Mouse (Mus musculus) bone marrow, adult 2 months (tissue): Measurements from ENCODE around the gene Gna11. TPM values are rescaled to one million over a fixed set of nuclear protein-coding genes. Genes with fewer than 3 reads are reported as not detected.

Experiments used
- H3K27ac ChIP-seq: fragments of 200-500 bp; 2 replicates; pipeline ENCODE4 v1.5.1; 2012; ENCODE audit warnings: low read depth, mild to moderate bottlenecking, control low read depth, inconsistent platforms, low read length; ENCODE audit not compliant: control insufficient read depth, poor library complexity, insufficient read depth
- H3K4me1 ChIP-seq: fragments of 200-500 bp; 2 replicates; pipeline ENCODE4 v1.6.1; 2011; ENCODE audit warnings: low read length; ENCODE audit not compliant: control insufficient read depth, insufficient read depth
- H3K4me3 ChIP-seq: fragments of 200-500 bp; replicated peaks from 2 replicates; pipeline ENCODE3; 2011; ENCODE audit warnings: mild to moderate bottlenecking, low read depth, low read length, control low read depth; ENCODE audit not compliant: control insufficient read depth
- CTCF ChIP-seq: fragments of 200-500 bp; IDR thresholded peaks from 2 replicates; pipeline ENCODE4 v1.5.1; 2011; ENCODE audit warnings: low read length, control low read depth; ENCODE audit not compliant: control insufficient read depth, insufficient read depth
- POLR2A ChIP-seq: fragments of 200-500 bp; IDR thresholded peaks from 2 replicates; pipeline ENCODE4 v1.6.1; 2011; ENCODE audit warnings: low read depth, mild to moderate bottlenecking, control low read depth, low read length, borderline replicate concordance; ENCODE audit not compliant: control insufficient read depth
- WGBS: fragments of 180-500 bp; shearing (Covaris S2); methylation state at CpG from one replicate; pipeline ENCODE4 v1.1.7; 2018; 5-methylcytosine and 5-hydroxymethylcytosine counted together
- polyA plus RNA-seq: library from polyadenylated mRNA; stranded (reverse); fragments of >200 nt; gene quantifications from 2 replicates; pipeline ENCODE4 v1.2.4, GENCODE M21; 2011; ENCODE audit warnings: low replicate concordance; ENCODE audit not compliant: missing spikeins, insufficient read depth, insufficient read length

Gene Gna11
- polyA plus RNA-seq, 1 experiment: 23.8 TPM

DNA sequence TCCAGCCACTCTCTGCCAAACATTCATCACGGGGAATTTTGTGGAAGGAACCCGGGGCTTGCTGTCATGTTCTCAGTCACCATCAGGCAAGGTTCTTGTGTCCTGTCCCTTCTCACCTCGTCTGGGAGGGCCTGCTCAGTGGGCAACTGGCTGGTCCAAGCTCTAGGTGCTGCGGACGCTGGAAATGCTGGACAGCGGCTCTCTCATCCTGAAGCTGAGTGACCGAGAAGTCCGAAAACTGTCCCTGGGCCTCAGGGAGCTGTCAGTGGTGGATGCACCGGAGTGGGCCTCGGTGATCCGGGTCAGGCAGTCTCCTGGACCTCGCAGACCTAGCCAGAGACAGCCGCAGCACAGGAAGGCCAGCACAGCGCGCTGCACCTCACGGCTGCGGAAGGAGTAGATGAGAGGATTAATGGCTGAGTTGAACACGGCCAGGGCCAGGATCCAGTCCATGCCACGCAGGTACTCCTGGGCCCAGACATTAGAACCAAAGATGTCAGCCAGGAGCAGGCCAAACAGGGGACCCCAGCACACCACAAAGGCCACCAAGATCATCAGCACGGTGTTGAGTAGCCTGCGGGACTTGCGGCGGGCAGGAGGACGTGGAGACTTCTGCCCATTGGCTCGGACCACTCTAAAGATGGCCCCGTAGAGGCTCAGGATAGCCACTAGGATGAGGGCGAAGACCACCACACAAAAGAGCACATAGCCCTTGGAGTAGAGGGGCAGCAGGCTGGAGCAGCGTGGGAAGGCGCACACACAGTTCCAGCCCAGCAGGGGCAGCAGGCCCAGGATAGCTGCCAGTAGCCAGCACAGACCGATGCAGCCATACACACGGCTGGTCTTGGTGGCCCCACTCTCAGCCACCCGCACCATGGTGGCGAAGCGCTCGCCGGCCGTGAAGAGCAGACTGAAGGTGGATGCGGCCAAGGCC is 46.4 kb downstream of the Gna11 start:
- Histone ChIP-seq H3K4me1 (peaks cover 1% of the 10 kb centered on the region; the same call in 1 of the 2 replicates), H3K27ac (peak overlapping the region; percentile 90), H3K4me3 (peak overlapping the region; percentile 78)
- WGBS: 4% methylated on average over 38 of the region's 38 CpGs
- TF ChIP-seq CTCF (0 out of 2 replicates have a peak, but pooled peaks have one; percentile 23), POLR2A (peak; percentile 50; the same call in 1 of the 2 replicates)

- WGBS: 2% methylated on average over 17 of the region's 17 CpGs
- Histone ChIP-seq H3K4me3 (peak overlapping the region; percentile 78), H3K4me1 (no peaks in the 10 kb centered on the region; the same call in 1 of the 2 replicates), H3K27ac (peak overlapping the region; percentile 90)
- TF ChIP-seq CTCF (no peak), POLR2A (peak; percentile 41; the same call in 1 of the 2 replicates)
Measured at GRCm38 (mm10) chr10:81497401-81498270, 47.4 kb downstream of the Gna11 start.

- Histone ChIP-seq H3K27ac (peak overlapping the region; percentile 90; the same call in 1 of the 2 replicates), H3K4me3 (peak overlapping the region; percentile 78), H3K4me1 (no peaks in the 10 kb centered on the region; the same call in 1 of the 2 replicates)
- TF ChIP-seq CTCF (no peak), POLR2A (no peak)
- 3% methylated on average over 4 of the region's 4 CpGs for WGBS
Measured at GRCm38 (mm10) chr10:81496969-81497368, 48.0 kb downstream of the Gna11 start.

GRCm38 (mm10) chr10:81496264-81496901 is 48.6 kb downstream of the Gna11 start, which contains the start of gene Ncln:
Gene Ncln, minus strand, starts transcription at chr10:81496392.
- peak within 1 kb of the TSS; percentile 90 for H3K27ac ChIP-seq
- peak within 1 kb of the TSS; percentile 84 for H3K4me3 ChIP-seq
- TF ChIP-seq POLR2A (peak; percentile 63; the same call in 1 of the 2 replicates), CTCF (no peak)
- no peaks in the 10 kb centered on the region; the same call in 1 of the 2 replicates for H3K4me1 ChIP-seq
- WGBS: under 1% methylated on average over 45 of the region's 45 CpGs

DNA sequence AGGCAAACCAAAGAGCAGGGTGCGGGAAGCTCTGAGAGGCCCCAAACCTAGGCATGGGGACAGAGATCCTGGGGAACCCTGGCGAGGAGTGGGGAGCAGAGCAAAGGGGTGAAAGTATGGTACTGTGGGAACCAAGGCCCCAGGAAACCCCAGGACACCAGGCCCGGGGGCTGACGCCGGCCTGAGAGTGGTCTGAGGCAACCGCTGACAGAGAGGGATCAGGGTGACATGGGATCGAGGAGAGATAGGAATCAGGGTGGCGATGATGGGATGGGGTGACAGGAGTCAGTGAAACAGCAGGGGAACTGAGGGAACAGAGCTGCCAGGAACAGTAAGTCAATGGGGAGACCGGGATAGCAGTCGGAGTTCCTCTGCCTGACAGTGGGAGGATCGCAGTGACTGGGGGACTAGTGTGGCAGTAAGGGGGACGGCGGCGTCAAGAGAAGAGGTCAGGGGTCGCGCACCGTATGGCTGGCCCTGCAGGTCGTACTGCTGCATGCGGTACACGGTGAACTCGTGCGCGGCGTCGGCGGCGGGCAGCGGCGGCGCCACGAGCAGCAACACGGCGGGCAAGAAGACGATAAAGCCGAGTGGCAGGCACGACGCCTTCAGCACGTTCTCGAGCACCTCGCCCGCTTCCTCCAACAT is 49.2 kb downstream of the Gna11 start:
- no peaks in the 10 kb centered on the region; the same call in 1 of the 2 replicates for H3K4me1 ChIP-seq
- H3K4me3 ChIP-seq: peak overlapping the region; percentile 84
- peak overlapping the region; percentile 55 for H3K27ac ChIP-seq
- 1% methylated on average over 41 of the region's 41 CpGs for WGBS
- TF ChIP-seq CTCF (no peak), POLR2A (no peak)

DNA sequence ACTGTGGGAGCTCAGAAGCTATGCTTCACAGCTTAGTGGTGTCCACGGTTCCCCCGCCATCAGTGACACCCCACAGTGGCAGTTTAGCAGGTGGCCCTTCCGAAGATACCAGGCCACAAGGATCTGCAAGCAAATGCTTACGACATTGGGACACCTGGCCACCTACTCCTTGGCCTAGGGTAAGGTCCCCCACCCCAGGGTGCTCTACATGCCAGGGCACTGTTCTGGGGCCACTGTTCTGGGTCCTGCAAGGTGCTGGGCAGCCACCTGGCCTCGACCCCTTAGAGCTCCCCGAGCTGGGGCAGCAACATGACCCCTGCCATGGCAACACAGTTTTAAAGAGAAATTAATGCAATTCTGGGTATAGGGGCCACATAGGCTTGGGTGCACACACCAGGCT is 49.8 kb downstream of the Gna11 start:
- Histone ChIP-seq H3K4me3 (peak overlapping the region; percentile 84), H3K4me1 (no peaks in the 10 kb centered on the region; the same call in 1 of the 2 replicates), H3K27ac (peak overlapping the region; percentile 55)
- TF ChIP-seq CTCF (no peak), POLR2A (no peak)
- WGBS: 33% methylated on average over 6 of the region's 6 CpGs

- no peak for TF ChIP-seq CTCF
- no peak for TF ChIP-seq POLR2A
- WGBS: 47% methylated on average over 11 of the region's 11 CpGs
- peak overlapping the region; percentile 65 for H3K27ac ChIP-seq
- H3K4me3 ChIP-seq: peak overlapping the region; percentile 84
- H3K4me1 ChIP-seq: no peaks in the 10 kb centered on the region; the same call in 1 of the 2 replicates
Measured at GRCm38 (mm10) chr10:81494260-81495041, 50.5 kb downstream of the Gna11 start.
